Mouse (Mus musculus) neural tube, embryonic 13.5 days (tissue): ENCODE results near the gene Npas4. TPM values are rescaled to one million over a fixed set of nuclear protein-coding genes. Genes with fewer than 3 reads are reported as not detected.
"Not testable (repeated sequence)": the region's sequence is repeated elsewhere in the genome, so short reads cannot be mapped to it uniquely, and the experiment has no call there.

Experiments
- ATAC-seq: fragments of 200-750 bp; cut with Nextera tagmentation; 2 replicates; pipeline ENCODE4 v1.8.0; 2017; ENCODE audit warnings: low read depth, mild to moderate bottlenecking, moderate TSS enrichment, moderate library complexity
- H3K27ac ChIP-seq: fragments of 300-500 bp; sonication (generic); replicated peaks from 2 replicates; pipeline ENCODE4 v1.5.1; 2015; ENCODE audit warnings: moderate library complexity, mild to moderate bottlenecking, inconsistent platforms
- H3K27me3 ChIP-seq: fragments of 300-500 bp; sonication (generic); 2 replicates; pipeline ENCODE4 v1.6.1; 2015; ENCODE audit warnings: mild to moderate bottlenecking, inconsistent platforms
- H3K36me3 ChIP-seq: fragments of 300-500 bp; sonication (generic); 2 replicates; pipeline ENCODE4 v1.6.1; 2015; ENCODE audit warnings: mild to moderate bottlenecking, inconsistent platforms
- H3K4me1 ChIP-seq: fragments of 300-500 bp; sonication (generic); replicated peaks from 2 replicates; pipeline ENCODE4 v1.6.1; 2015; ENCODE audit warnings: inconsistent platforms
- H3K4me2 ChIP-seq: fragments of 300-500 bp; sonication (generic); 2 replicates; pipeline ENCODE4 v1.6.1; 2015; ENCODE audit warnings: inconsistent platforms, mild to moderate bottlenecking, moderate library complexity
- H3K4me3 ChIP-seq: fragments of 300-500 bp; sonication (generic); 2 replicates; pipeline ENCODE4 v1.5.1; 2015; ENCODE audit warnings: mild to moderate bottlenecking, inconsistent platforms
- H3K9ac ChIP-seq: fragments of 300-500 bp; sonication (generic); 2 replicates; pipeline ENCODE4 v1.6.1; 2015; ENCODE audit warnings: moderate library complexity, mild to moderate bottlenecking, inconsistent platforms
- H3K9me3 ChIP-seq: fragments of 300-500 bp; sonication (generic); 2 replicates; pipeline ENCODE4 v1.6.1; 2016; ENCODE audit warnings: inconsistent platforms
- WGBS: fragments of 180-500 bp; shearing (Covaris S2); methylation state at CpG from one replicate; pipeline ENCODE4 v1.1.7; 2015; 5-methylcytosine and 5-hydroxymethylcytosine counted together
- polyA plus RNA-seq: library from polyadenylated mRNA; unstranded; fragments of >200 nt; fragmentation: Nextera tagmentation; extraction: Ambion mirVana; gene quantifications from 2 replicates; pipeline ENCODE4 v1.2.1, GENCODE M21; 2015

Gene Npas4
- polyA plus RNA-seq, 1 experiment from 2014 or later, result 0.25 TPM

DNA sequence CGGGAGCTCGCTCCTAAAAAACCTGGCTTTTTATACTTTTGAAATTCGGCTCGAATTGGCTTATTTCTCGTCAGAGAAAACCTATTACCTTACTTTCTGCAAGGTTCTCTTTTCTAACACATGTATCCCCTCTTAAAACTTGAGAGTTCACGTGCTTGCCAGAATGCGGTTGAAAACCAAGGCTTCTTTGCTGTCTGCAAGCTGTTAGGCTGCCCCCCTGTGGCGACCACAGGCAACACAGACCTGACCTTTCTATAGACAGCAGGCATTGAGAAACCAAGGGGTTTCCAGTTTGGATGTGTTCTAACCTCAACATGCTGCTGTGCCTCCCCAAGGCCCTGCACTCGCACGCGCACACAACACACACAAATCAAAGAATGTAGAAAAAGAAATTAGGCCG lies 26.7 kb upstream of the Npas4 start:
- Histone ChIP-seq H3K9me3 (no peaks in the 10 kb centered on the region), H3K27ac (peak overlapping the region; percentile 23; the same call in 1 of the 2 replicates), H3K4me1 (peaks cover 5% of the 10 kb centered on the region; the same call in 1 of the 2 replicates), H3K27me3 (no peaks in the 10 kb centered on the region; the same call in 1 of the 2 replicates), H3K36me3 (no peaks in the 10 kb centered on the region), H3K4me2 (no peak overlapping the region), H3K9ac (no peak overlapping the region), H3K4me3 (no peak overlapping the region)
- no peak for ATAC-seq
- WGBS, result 24% methylated on average over 12 of the region's 12 CpGs

DNA sequence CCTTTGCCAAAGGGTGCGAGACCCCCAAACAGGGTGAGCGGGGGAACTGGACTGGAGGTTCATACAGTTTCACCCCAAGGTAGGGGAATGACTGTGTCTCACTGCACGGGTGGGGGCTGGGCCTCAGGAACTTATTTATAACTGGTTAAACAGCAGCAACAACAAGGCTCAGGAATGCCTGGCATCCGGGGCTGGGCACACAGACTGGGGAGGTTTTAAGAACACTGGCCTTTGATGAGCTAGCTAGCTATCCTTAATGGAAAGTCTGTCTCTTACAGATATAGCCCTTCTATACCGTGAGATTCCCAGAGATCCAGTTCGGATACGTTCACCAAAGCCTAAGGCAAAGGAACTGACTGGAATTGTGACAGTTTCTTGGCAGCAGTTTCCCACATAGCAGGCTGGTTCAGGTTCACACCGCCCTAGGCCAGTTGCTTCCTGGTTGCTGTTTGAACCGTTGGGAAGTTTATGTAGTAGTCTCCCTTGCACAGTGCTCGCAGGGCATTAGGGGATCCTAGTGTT lies 26.2 kb upstream of the Npas4 start:
- ATAC-seq, result no peak
- H3K4me3 ChIP-seq, result no peak overlapping the region
- no peaks in the 10 kb centered on the region for H3K36me3 ChIP-seq
- 40% methylated on average over 10 of the region's 10 CpGs for WGBS
- peak overlapping the region; percentile 22; the same call in 1 of the 2 replicates for H3K9ac ChIP-seq
- H3K4me1 ChIP-seq, result peaks cover 5% of the 10 kb centered on the region; the same call in 1 of the 2 replicates
- no peaks in the 10 kb centered on the region; the same call in 1 of the 2 replicates for H3K27me3 ChIP-seq
- H3K27ac ChIP-seq, result peak overlapping the region; percentile 23; the same call in 1 of the 2 replicates
- no peaks in the 10 kb centered on the region for H3K9me3 ChIP-seq
- H3K4me2 ChIP-seq, result no peak overlapping the region

DNA sequence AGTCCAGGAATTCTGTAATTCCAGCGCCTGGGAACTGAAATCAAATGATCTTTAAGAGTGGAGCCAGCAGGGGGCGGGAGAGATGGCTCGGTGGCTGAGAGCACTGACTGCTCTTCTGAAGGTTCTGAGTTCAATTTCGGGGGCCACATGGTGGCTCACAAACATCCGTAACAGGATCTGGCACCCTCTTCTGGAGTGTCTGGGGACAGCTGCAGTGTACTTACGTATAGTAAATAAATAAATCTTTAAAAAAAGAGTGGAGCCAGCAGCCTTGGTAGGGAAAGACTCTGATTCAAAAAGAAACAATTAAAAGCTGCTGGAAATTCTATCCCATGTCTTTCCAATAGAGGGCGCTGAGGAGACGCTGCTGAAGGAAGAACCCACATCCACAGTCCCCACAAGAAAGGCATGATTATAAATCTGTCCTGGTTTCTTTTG lies 24.9 kb upstream of the Npas4 start:
- H3K9me3 ChIP-seq, result no peaks in the 10 kb centered on the region
- peaks cover 5% of the 10 kb centered on the region; the same call in 1 of the 2 replicates for H3K4me1 ChIP-seq
- H3K4me3 ChIP-seq, result no peak overlapping the region
- no peak for ATAC-seq
- H3K9ac ChIP-seq, result no peak overlapping the region
- no peak overlapping the region for H3K27ac ChIP-seq
- no peaks in the 10 kb centered on the region; the same call in 1 of the 2 replicates for H3K27me3 ChIP-seq
- 16% methylated on average over 8 of the region's 8 CpGs for WGBS
- no peak overlapping the region for H3K4me2 ChIP-seq
- H3K36me3 ChIP-seq, result no peaks in the 10 kb centered on the region

DNA sequence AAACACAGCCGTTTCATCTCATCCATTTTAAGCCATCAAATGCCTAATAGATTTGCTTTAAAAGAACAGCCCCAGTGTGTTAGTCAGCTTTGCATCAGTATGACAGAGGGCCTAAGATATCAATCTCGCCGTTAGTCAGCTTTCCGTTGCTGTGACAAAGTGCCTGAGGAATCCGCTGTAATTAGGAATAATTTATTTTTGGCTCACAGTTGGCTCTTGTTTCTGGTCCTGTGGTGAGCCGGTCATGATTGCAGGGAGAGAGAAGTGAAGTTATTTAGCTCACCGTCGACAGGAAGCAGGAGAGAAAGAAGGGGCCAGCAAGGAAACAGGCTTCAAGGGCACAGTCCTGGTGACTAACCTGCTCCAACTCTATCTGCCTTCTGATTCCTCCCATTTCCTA lies 23.0 kb upstream of the Npas4 start:
- no peak overlapping the region for H3K4me2 ChIP-seq
- H3K9ac ChIP-seq, result no peak overlapping the region
- no peak overlapping the region for H3K4me3 ChIP-seq
- H3K27ac ChIP-seq, result no peak overlapping the region
- ATAC-seq, result no peak
- WGBS, result 67% methylated on average over 8 of the region's 8 CpGs
- no peaks in the 10 kb centered on the region for H3K36me3 ChIP-seq
- H3K4me1 ChIP-seq, result peaks cover 5% of the 10 kb centered on the region; the same call in 1 of the 2 replicates
- H3K27me3 ChIP-seq, result no peaks in the 10 kb centered on the region; the same call in 1 of the 2 replicates
- no peaks in the 10 kb centered on the region for H3K9me3 ChIP-seq

DNA sequence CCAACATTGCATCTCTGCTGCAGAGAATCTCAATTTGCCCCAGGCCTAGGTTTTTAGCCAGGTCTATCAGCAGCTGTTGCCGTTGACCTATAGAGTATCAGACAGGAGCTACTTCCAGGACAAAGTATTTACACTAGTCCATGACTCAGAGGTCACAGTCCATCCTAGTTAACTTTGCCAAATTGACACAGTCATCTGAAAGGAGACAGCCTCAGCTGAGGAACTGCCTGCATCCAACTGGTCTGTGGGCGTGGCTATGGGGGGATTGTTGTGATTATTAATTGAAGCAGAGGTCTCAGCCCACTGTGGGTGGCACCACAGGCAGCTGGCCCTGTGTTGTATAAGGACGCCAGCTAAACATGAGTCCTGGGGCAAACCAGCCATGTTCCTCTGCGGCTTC lies 14.8 kb upstream of the Npas4 start:
- Histone ChIP-seq H3K36me3 (no peaks in the 10 kb centered on the region), H3K27me3 (peaks cover 11% of the 10 kb centered on the region), H3K4me3 (no peak overlapping the region), H3K27ac (no peak overlapping the region), H3K9me3 (no peaks in the 10 kb centered on the region), H3K4me2 (no peak overlapping the region), H3K4me1 (peaks cover 10% of the 10 kb centered on the region), H3K9ac (no peak overlapping the region)
- ATAC-seq, result no peak
- 63% methylated on average over 4 of the region's 4 CpGs for WGBS

DNA sequence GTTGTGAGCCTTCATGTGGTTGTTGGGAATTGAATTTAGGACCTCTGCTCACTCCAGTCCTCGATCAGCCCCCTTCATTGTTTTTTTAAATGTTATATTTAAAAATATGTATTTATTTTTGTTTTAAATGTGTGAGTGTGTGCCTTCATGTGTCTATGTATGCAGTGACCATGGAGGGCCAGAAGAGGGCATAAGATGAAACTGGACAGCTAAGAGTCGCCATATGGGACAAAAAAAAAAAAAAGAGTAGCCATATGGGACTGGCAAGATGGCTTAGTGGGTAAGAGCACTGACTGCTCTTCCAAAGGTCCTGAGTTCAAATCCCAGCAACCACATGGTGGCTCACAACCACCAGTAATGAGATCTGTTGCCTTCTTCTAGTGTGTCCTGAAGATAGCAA lies 13.5 kb upstream of the Npas4 start:
- Histone ChIP-seq H3K27me3 (peaks cover 13% of the 10 kb centered on the region), H3K4me1 (peaks cover 19% of the 10 kb centered on the region)
- 60% methylated on average over 2 of the region's 2 CpGs for WGBS
- H3K9me3 ChIP-seq, H3K27ac ChIP-seq, H3K36me3 ChIP-seq, H3K4me3 ChIP-seq, H3K9ac ChIP-seq, ATAC-seq, H3K4me2 ChIP-seq: not testable (repeated sequence)

DNA sequence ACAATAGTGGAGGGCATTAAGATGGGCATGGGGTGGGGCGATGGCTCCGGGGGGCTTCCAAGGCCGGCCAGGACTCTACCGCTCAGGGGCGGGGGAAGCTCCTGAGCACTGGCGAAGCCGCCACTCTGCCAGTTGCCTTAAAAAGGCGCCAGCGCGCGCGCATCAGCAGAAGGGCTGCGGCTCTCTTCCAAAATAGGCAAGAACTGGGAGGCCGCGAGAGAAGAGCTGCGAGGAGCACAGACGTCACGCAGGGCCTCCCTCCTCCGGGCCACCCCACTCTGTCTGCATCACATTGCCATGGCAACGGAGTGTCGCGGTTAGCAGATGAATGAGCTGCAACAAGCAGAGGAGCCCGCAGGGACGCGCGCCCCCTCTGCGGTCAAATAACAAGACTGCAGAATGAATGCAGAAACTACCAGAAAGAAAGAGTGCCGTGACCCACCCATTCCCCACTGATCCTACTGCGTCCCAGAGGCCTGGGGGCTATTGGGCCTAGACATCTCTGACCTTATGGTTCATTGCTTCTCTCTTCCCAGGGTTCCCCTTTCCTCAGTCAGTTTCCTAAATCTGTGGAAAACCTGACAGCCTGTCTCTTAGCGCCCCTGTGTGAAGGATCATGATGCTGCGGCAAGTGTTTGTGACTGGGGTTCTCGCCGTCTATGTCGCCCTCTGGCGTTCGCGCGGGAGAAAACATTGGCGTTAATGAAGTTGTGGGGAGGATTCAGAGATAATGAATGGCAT lies 11.7 kb upstream of the Npas4 start:
- Histone ChIP-seq H3K36me3 (no peaks in the 10 kb centered on the region), H3K9me3 (no peaks in the 10 kb centered on the region), H3K27me3 (peaks cover 25% of the 10 kb centered on the region), H3K27ac (peak overlapping the region; percentile 92), H3K4me3 (peak overlapping the region; percentile 33), H3K4me2 (peak overlapping the region; percentile 63), H3K4me1 (peaks cover 29% of the 10 kb centered on the region), H3K9ac (peak overlapping the region; percentile 70)
- peak; percentile 98 for ATAC-seq
- under 1% methylated on average over 39 of the region's 39 CpGs for WGBS

DNA sequence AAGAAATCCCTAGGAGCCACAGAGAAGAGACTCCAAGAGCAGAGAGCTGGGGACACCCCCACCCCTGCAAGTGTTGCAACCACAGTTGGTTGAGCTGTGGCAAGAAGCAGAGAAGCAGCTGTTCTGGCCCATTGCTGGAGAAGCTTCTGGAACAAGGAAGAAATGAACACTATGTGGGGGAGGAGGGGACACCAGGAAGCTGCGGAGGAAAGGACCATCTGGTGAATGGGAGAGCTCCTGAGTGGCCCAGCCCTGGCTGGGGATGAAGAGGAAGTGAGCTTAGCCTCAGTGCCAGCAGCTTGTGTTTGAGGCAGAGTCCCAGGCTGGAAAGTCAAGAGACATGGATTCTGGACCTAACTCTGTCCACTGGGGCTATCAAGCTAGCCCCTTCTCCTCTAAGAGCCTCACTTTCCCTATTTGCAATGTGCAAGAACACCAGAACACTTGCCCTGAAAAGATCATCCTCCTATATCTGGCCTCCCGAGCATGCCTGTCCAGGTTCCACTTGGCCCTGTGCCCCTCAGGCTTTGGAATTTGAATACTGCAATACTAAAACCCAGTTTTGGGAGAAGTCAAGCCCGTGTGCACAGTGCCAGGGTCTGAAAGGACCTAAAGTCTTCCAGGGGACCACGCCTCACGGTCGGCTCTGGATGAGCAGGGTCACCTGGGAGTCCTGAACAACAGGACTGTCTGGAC lies 9.5 kb upstream of the Npas4 start:
- H3K9ac ChIP-seq, result no peak overlapping the region
- no peak overlapping the region for H3K4me3 ChIP-seq
- no peak for ATAC-seq
- no peaks in the 10 kb centered on the region for H3K9me3 ChIP-seq
- H3K4me1 ChIP-seq, result peaks cover 29% of the 10 kb centered on the region
- no peak overlapping the region for H3K4me2 ChIP-seq
- no peaks in the 10 kb centered on the region for H3K36me3 ChIP-seq
- no peak overlapping the region for H3K27ac ChIP-seq
- 74% methylated on average over 6 of the region's 6 CpGs for WGBS
- H3K27me3 ChIP-seq, result peaks cover 42% of the 10 kb centered on the region

DNA sequence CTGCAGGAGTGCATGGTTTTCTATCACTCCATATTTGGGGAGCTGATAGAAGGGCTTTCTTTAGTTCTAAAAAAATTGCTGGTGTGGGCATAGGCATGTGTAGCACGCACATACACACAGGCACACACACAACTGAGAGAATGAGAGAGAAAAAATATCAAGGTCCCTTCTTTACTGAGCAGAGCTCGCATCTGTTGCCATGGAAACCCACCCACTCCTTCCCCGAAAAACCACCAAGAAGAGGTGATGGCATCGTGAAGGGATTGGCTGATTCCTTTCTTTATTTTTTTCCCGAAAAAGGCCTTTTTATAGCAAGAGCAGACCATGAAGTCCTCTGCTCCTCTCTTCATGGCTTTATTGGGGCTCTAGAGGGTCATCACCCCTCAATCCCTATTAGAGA lies 3.9 kb upstream of the Npas4 start:
- Histone ChIP-seq H3K27me3 (peaks cover 84% of the 10 kb centered on the region), H3K36me3 (no peaks in the 10 kb centered on the region), H3K4me3 (no peak overlapping the region), H3K9me3 (no peaks in the 10 kb centered on the region), H3K4me2 (no peak overlapping the region), H3K27ac (no peak overlapping the region), H3K4me1 (peaks cover 40% of the 10 kb centered on the region), H3K9ac (no peak overlapping the region)
- WGBS, result 55% methylated on average over 5 of the region's 5 CpGs
- no peak for ATAC-seq

DNA sequence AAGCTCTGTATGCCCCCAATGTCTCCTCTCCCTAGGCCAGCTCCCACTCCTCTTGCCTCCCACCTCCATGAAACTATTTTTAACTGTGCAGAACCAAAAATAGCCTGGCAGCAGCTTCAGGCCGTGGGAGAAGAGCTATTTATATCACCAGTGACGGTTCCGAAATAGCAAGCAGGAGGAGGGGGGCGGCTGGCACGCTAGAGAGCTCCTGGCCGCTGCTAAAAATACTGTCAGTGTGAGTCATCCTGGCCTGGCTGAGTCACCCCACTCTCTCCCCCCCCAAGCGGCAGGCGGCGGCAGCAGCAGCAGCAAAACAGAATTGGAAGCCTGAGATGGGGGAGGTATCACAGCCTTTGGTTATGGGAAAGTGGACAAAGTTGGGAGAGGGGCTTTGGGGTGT lies 2.8 kb upstream of the Npas4 start:
- no peak overlapping the region for H3K9ac ChIP-seq
- no peak for ATAC-seq
- H3K36me3 ChIP-seq, result no peaks in the 10 kb centered on the region
- no peak overlapping the region for H3K4me3 ChIP-seq
- peaks cover 42% of the 10 kb centered on the region for H3K4me1 ChIP-seq
- 3% methylated on average over 9 of the region's 9 CpGs for WGBS
- no peak overlapping the region for H3K4me2 ChIP-seq
- peaks cover 90% of the 10 kb centered on the region for H3K27me3 ChIP-seq
- H3K9me3 ChIP-seq, result no peaks in the 10 kb centered on the region
- no peak overlapping the region for H3K27ac ChIP-seq

DNA sequence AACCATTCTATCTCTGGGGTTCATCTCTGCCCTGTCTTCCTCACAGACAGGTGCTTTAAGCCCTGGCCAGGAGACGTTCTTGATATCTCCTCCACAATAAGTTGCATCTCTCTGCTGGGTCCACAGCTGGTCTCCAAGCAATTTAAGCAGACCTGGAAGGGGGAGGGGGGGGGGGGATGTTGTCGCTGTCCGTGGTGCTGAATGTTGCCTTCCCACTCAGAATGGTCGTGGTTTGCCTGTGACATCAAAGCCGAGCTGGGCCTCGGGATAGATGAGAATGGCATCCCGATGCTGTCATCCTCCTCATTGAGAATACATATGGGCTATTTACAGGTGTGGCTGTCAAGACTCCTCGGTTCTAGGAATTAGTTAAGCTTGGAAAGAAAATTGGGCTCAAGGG lies 2.3 kb upstream of the Npas4 start:
- Histone ChIP-seq H3K9ac (no peak overlapping the region), H3K27ac (no peak overlapping the region), H3K9me3 (no peaks in the 10 kb centered on the region), H3K4me2 (no peak overlapping the region), H3K4me1 (peaks cover 36% of the 10 kb centered on the region), H3K27me3 (peaks cover 94% of the 10 kb centered on the region), H3K36me3 (no peaks in the 10 kb centered on the region), H3K4me3 (no peak overlapping the region)
- ATAC-seq, result no peak
- WGBS, result 12% methylated on average over 8 of the region's 8 CpGs

DNA sequence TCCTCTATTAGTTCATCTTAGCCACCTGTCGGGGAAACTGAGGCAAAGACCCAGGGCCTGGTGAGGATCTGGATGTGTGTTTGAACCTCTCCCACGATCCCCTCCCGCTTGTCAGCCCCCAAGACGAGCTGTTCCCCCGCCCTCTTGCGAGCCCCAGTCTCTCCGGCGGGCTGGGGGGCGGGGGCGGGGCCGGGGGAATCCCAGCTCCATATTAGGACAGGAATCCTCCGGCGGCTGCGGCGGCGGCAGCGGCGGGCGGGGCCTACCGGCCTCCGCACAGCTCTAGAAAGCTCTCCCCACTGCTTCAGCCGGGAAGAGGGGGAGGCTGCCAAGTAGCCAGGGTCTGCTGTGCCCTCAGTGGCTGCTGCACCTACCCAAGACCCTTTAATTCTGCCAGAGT lies 600 bp upstream of the Npas4 start:
- 2% methylated on average over 21 of the region's 22 CpGs for WGBS
- Histone ChIP-seq H3K4me3 (peak overlapping the region; percentile 49), H3K27ac (0 out of 2 replicates have a peak overlapping the region, but pooled peaks have one; percentile 29), H3K27me3 (peaks cover 99% of the 10 kb centered on the region), H3K9ac (peak overlapping the region; percentile 64), H3K9me3 (no peaks in the 10 kb centered on the region), H3K4me2 (peak overlapping the region; percentile 72), H3K36me3 (0 out of 2 replicates have a peak, but pooled peaks cover 10% of the 10 kb centered on the region), H3K4me1 (peaks cover 36% of the 10 kb centered on the region)
- ATAC-seq, result peak; percentile 9
